Mouse (Mus musculus) lung, postnatal 0 days (tissue): ENCODE measurements around the gene Cnga1. TPM values are rescaled to one million over a fixed set of nuclear protein-coding genes. Genes with fewer than 3 reads are reported as not detected.
"Not testable (repeated sequence)": the region's sequence is repeated elsewhere in the genome, so short reads cannot be mapped to it uniquely, and the experiment has no call there.

Experiments used
- ATAC-seq: fragments of 200-750 bp; cut with Nextera tagmentation; 2 replicates; pipeline ENCODE4 v1.8.0; 2017; ENCODE audit warnings: moderate library complexity
- DNase-seq: peaks from one replicate; pipeline ENCODE4 v3.0.0-alpha.2; 2016; ENCODE audit warnings: low spot score
- H3K27ac ChIP-seq: fragments of 300-500 bp; sonication (generic); 2 replicates; pipeline ENCODE4 v1.5.1; 2014; ENCODE audit warnings: antibody characterized with exemption, mild to moderate bottlenecking, low read length, mixed read lengths
- H3K27me3 ChIP-seq: fragments of 300-500 bp; sonication (generic); replicated peaks from 2 replicates; pipeline ENCODE4 v1.6.1; 2014; ENCODE audit warnings: low read length, mixed read lengths; ENCODE audit not compliant: insufficient read depth
- H3K36me3 ChIP-seq: fragments of 300-500 bp; sonication (generic); 2 replicates; pipeline ENCODE4 v1.6.1; 2014; ENCODE audit warnings: low read length, mixed read lengths; ENCODE audit not compliant: insufficient read depth
- H3K4me1 ChIP-seq: fragments of 300-500 bp; sonication (generic); 2 replicates; pipeline ENCODE4 v1.6.1; 2014; ENCODE audit warnings: antibody characterized with exemption, low read depth, low read length, mixed read lengths; ENCODE audit not compliant: insufficient read depth
- H3K4me2 ChIP-seq: fragments of 300-500 bp; sonication (generic); replicated peaks from 2 replicates; pipeline ENCODE4 v1.6.1; 2014; ENCODE audit warnings: low read depth, mild to moderate bottlenecking, low read length, moderate library complexity, mixed read lengths
- H3K4me3 ChIP-seq: fragments of 300-500 bp; sonication (generic); 2 replicates; pipeline ENCODE4 v1.5.1; 2014; ENCODE audit warnings: low read depth, low read length
- H3K9ac ChIP-seq: fragments of 300-500 bp; sonication (generic); replicated peaks from 2 replicates; pipeline ENCODE4 v1.6.1; 2014; ENCODE audit warnings: low read depth, mild to moderate bottlenecking
- H3K9me3 ChIP-seq: fragments of 300-500 bp; sonication (generic); 2 replicates; pipeline ENCODE4 v1.6.1; 2016; ENCODE audit warnings: low read length, mixed read lengths
- CTCF ChIP-seq: IDR thresholded peaks from 2 replicates; pipeline ENCODE4 v1.5.1; 2016; ENCODE audit warnings: antibody characterized with exemption, mild to moderate bottlenecking
- EP300 ChIP-seq: IDR thresholded peaks from 2 replicates; pipeline ENCODE4 v1.6.1; 2016; ENCODE audit warnings: antibody characterized with exemption, mild to moderate bottlenecking, control low read depth
- WGBS: fragments of 180-500 bp; shearing (Covaris S2); extraction: QIAGEN DNeasy Blood & Tissue Kit; methylation state at CpG from one replicate; pipeline ENCODE4 v1.1.7; 2014; 5-methylcytosine and 5-hydroxymethylcytosine counted together
- polyA plus RNA-seq: library from polyadenylated mRNA; unstranded; fragments of >200 nt; fragmentation: Nextera tagmentation; extraction: Ambion mirVana; gene quantifications from 2 replicates; pipeline ENCODE4 v1.2.1, GENCODE M21; 2015

Cnga1 gene
- polyA plus RNA-seq, 1 experiment from 2014 or later = not detected

DNA sequence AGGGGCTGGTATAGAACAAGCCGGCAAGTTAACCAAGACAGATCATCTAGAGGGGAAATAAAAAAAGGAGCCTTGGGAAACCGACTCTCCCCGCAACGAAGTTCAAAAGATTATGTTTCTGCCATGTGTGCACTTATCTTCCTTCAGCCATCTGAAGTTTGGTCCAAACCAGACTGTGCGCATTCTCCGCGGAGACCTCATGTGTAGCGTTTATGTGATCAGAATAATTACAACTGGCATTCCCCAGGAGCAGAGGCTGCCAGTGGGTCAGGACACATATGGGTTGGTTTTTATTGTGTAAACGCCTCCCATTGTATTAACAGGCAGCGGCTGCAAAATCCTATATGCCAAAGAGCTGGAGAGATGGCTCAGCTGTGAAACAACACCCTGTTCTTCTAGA, 64.5 kb downstream of the Cnga1 start:
- not testable (repeated sequence) for H3K27ac ChIP-seq, H3K4me3 ChIP-seq, H3K4me1 ChIP-seq, H3K4me2 ChIP-seq, H3K27me3 ChIP-seq, ATAC-seq, DNase-seq, H3K36me3 ChIP-seq, H3K9me3 ChIP-seq, H3K9ac ChIP-seq
- WGBS = 66% methylated on average over 10 of the region's 10 CpGs

DNA sequence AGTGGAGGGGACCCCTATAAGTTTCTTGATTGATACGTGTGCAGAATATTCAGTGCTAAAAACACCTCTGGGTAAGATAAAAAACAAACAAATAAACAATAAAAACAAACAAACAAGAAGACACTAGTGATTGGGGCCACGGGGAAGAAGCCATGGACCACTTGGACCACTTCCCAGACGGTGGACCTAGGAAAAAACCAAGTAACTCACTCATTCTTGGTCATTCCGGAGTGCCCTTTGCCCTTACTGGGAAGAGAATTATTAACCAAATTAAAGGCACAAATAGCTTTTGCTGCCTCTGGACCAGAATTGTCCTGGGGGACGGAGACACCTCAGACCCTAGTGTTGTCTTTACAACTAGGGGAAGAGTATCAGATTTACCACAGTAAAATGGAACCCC, 78.5 kb downstream of the Cnga1 start:
- TF ChIP-seq EP300 = no peak
- TF ChIP-seq CTCF = no peak
- no peak for ATAC-seq
- Histone ChIP-seq H3K9ac (no peak overlapping the region), H3K36me3 (no peaks in the 10 kb centered on the region), H3K27ac (no peak overlapping the region), H3K4me1 (no peaks in the 10 kb centered on the region), H3K9me3 (0 out of 2 replicates have a peak, but pooled peaks cover 3% of the 10 kb centered on the region), H3K4me3 (no peak overlapping the region), H3K4me2 (no peak overlapping the region), H3K27me3 (no peaks in the 10 kb centered on the region)
- DNase-seq = no peak
- 81% methylated on average over 5 of the region's 5 CpGs for WGBS

- H3K4me1 ChIP-seq, H3K4me2 ChIP-seq, H3K9me3 ChIP-seq, H3K9ac ChIP-seq, H3K36me3 ChIP-seq, DNase-seq, H3K4me3 ChIP-seq, ATAC-seq, H3K27ac ChIP-seq, H3K27me3 ChIP-seq: not testable (repeated sequence)
- WGBS = 93% methylated on average over 2 of the region's 2 CpGs
These were observed 80.9 kb downstream of the Cnga1 start for GRCm38 (mm10) chr5:72563183-72563582.

DNA sequence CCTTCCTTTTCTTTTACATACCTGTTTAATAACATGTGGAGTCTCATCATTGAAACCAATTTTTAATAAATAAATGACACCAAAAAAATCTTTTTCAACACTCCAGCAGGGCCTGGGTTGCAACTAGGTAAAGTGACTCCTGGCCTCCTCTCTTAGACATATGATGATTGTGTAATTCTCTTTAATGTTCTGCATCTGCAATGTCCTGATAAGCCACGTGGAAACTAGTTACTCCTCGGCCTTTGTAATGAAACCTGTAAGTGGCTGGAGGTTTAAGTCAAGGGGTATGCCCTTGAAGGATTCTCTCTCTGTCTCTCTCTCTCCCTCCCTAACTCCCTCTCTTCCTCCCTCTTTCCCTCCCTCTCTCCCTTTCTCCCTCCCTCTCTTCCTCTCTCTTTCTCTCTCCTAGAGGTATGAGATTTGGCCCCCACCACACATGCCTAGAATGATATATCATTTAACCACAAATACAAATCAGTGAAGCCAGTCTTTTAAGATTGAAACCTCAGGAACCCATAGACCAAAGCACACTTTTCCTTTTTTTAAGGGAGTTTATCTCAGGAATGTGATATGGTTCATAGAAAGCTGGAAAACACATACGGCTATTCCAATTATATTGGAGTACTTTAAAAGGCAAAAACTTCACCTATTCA, 83.0 kb downstream of the Cnga1 start:
- H3K9ac ChIP-seq = no peak overlapping the region
- no peak overlapping the region for H3K4me2 ChIP-seq
- H3K4me3 ChIP-seq = no peak overlapping the region
- H3K36me3 ChIP-seq = no peaks in the 10 kb centered on the region
- no peaks in the 10 kb centered on the region for H3K27me3 ChIP-seq
- TF ChIP-seq EP300 (no peak), CTCF (no peak)
- no peaks in the 10 kb centered on the region for H3K4me1 ChIP-seq
- no peak overlapping the region for H3K27ac ChIP-seq
- no peak for DNase-seq
- no peaks in the 10 kb centered on the region for H3K9me3 ChIP-seq
- WGBS = 49% methylated on average over 3 of the region's 3 CpGs
- no peak for ATAC-seq

- Histone ChIP-seq H3K36me3 (no peaks in the 10 kb centered on the region; the same call in 1 of the 2 replicates), H3K27me3 (no peaks in the 10 kb centered on the region), H3K4me2 (peak within 1 kb of the TSS; percentile 98), H3K4me3 (peak within 1 kb of the TSS; percentile 81), H3K9me3 (no peaks in the 10 kb centered on the region), H3K27ac (peak within 1 kb of the TSS; percentile 40; the same call in 1 of the 2 replicates), H3K4me1 (no peaks in the 10 kb centered on the region), H3K9ac (peak within 1 kb of the TSS; percentile 85)
- WGBS = under 1% methylated on average over 42 of the region's 42 CpGs
- DNase-seq (peak; percentile 99), ATAC-seq (peak; percentile 97)
- TF ChIP-seq EP300 (no peak), CTCF (no peak)
These were observed 84.5 kb downstream of the Cnga1 start, which contains the start of gene Nfxl1 for GRCm38 (mm10) chr5:72559544-72560049. Gene Nfxl1, minus strand, starts transcription at chr5:72559684.

DNA sequence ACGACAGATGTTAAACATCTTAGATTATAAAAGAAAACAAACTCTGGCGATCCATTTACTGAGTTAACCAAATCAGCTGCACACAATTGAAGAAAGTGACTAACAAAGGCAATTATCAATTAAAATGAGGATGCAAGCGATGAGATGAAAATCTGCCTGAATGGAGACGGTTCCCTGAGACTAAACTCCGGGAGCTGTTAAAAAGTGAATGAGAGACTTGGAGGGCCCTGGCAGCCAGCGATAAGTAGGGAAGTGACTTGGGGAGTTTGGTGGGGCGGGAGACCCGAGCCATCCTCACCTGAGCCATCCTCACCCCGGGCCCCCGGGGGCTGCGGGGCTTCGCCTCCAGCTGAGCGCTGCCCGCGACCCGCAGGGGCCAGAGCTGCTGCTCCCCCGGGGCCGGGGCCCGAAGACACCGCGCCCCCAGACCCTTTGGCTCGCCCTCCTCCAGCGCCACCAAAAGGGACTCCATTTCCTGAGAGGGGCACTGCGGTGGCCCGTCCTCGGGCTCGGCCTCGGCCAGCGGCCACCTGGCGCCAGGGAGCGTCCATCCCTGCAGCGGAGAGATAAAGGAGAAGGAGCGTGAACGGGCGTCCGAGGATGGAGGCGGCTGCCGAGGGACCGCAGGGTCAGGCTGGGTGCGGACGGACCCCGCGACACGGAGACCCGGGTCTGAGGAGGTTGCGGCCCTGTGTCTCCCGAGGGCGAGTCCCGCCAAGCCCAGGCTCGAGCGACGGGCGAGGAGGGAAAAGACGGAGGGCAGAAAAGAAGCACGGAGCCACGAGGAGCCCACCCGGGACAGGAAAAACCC, 85.2 kb downstream of the Cnga1 start:
- Histone ChIP-seq H3K9me3 (no peaks in the 10 kb centered on the region), H3K4me2 (peak overlapping the region; percentile 98), H3K4me1 (no peaks in the 10 kb centered on the region), H3K4me3 (peak overlapping the region; percentile 81), H3K27ac (no peak overlapping the region), H3K27me3 (no peaks in the 10 kb centered on the region), H3K36me3 (no peaks in the 10 kb centered on the region; the same call in 1 of the 2 replicates), H3K9ac (peak overlapping the region; percentile 85)
- under 1% methylated on average over 57 of the region's 57 CpGs for WGBS
- DNase-seq = peak; percentile 16
- peak; percentile 55 for ATAC-seq
- no peak for TF ChIP-seq CTCF
- TF ChIP-seq EP300 = no peak
